Mouse (Mus musculus) stomach, embryonic 16.5 days (tissue): ENCODE data around the gene Tsx. TPM values are rescaled to one million over a fixed set of nuclear protein-coding genes. Genes with fewer than 3 reads are reported as not detected.

Experiments
- ATAC-seq: fragments of 200-750 bp; cut with Nextera tagmentation; 2 replicates; pipeline ENCODE4 v1.8.0; 2017; ENCODE audit warnings: moderate number of reproducible peaks, moderate TSS enrichment; ENCODE audit not compliant: insufficient read depth, low FRiP score
- H3K27ac ChIP-seq: fragments of 300-500 bp; sonication (generic); 2 replicates; pipeline ENCODE4 v1.5.1; 2014; ENCODE audit warnings: low read length
- H3K27me3 ChIP-seq: fragments of 300-500 bp; sonication (generic); 2 replicates; pipeline ENCODE4 v1.6.1; 2014; ENCODE audit warnings: low read length, control low read depth, mixed read lengths; ENCODE audit not compliant: control insufficient read depth, insufficient read depth
- H3K36me3 ChIP-seq: fragments of 300-500 bp; sonication (generic); 2 replicates; pipeline ENCODE4 v1.6.1; 2014; ENCODE audit warnings: low read length; ENCODE audit not compliant: control insufficient read depth, insufficient read depth
- H3K4me1 ChIP-seq: fragments of 300-500 bp; sonication (generic); 2 replicates; pipeline ENCODE4 v1.6.1; 2014; ENCODE audit warnings: low read length, control low read depth, mixed read lengths; ENCODE audit not compliant: control insufficient read depth, insufficient read depth
- H3K4me2 ChIP-seq: fragments of 300-500 bp; sonication (generic); 2 replicates; pipeline ENCODE4 v1.6.1; 2014; ENCODE audit warnings: low read depth, low read length, mixed read lengths
- H3K4me3 ChIP-seq: fragments of 300-500 bp; sonication (generic); replicated peaks from 2 replicates; pipeline ENCODE4 v1.5.1; 2014; ENCODE audit warnings: mild to moderate bottlenecking, low read length
- H3K9ac ChIP-seq: fragments of 300-500 bp; sonication (generic); 2 replicates; pipeline ENCODE4 v1.6.1; 2014; ENCODE audit warnings: low read length
- H3K9me3 ChIP-seq: fragments of 300-500 bp; sonication (generic); replicated peaks from 2 replicates; pipeline ENCODE4 v1.6.1; 2016; ENCODE audit warnings: low read length, control low read depth; ENCODE audit not compliant: control insufficient read depth
- WGBS: fragments of 180-500 bp; shearing (Covaris S2); extraction: QIAGEN DNeasy Blood & Tissue Kit; methylation state at CpG from one replicate; pipeline ENCODE4 v1.1.7; 2014; 5-methylcytosine and 5-hydroxymethylcytosine counted together
- polyA plus RNA-seq: library from polyadenylated mRNA; unstranded; fragments of >200 nt; fragmentation: Nextera tagmentation; extraction: Ambion mirVana; gene quantifications from 2 replicates; pipeline ENCODE4 v1.2.1, GENCODE M21; 2015

Tsx gene
- 0.40 and 0.49 TPM in 2 replicates for polyA plus RNA-seq

DNA sequence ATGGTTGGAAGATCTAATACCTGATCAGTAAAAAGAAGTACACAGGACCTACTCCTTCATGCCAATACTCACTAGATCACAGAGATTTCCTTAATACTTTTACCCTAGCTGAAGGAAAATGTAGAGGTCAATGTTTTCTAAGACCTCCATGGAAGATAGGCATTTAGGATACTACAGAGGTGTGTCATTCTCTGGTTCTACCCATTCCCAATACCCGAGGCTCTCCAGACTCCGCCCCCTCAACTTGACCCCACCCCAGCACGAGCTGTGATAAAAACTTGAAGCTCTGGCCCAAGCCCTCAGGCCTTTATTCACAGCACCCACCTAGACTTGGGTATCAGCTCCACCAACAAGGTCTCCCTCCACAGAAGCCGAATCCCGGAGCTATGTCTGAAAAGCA, at the start of gene Tsx:
Gene Tsx (plus strand): TSS at position 301 of the 400 bp plus-strand sequence.
- no peak within 1 kb of the TSS for H3K9ac ChIP-seq
- H3K4me2 ChIP-seq: no peak within 1 kb of the TSS
- H3K27ac ChIP-seq: no peak within 1 kb of the TSS
- H3K27me3 ChIP-seq: peaks cover 18% of the 10 kb centered on the region; the same call in 1 of the 2 replicates
- H3K36me3 ChIP-seq: no peaks in the 10 kb centered on the region
- H3K9me3 ChIP-seq: no peaks in the 10 kb centered on the region
- H3K4me1 ChIP-seq: no peaks in the 10 kb centered on the region
- no peak within 1 kb of the TSS for H3K4me3 ChIP-seq
- 74% methylated on average over 5 of the region's 5 CpGs for WGBS
- ATAC-seq: no peak

GRCm38 (mm10) chrX:103366201-103366600, 48.1 kb upstream of the Tsx start:
- WGBS: 45% methylated on average over 5 of the region's 5 CpGs
- H3K4me3 ChIP-seq: no peak overlapping the region
- no peaks in the 10 kb centered on the region for H3K36me3 ChIP-seq
- no peak for ATAC-seq
- no peaks in the 10 kb centered on the region for H3K27me3 ChIP-seq
- H3K4me2 ChIP-seq: no peak overlapping the region
- H3K9ac ChIP-seq: no peak overlapping the region
- H3K4me1 ChIP-seq: no peaks in the 10 kb centered on the region
- H3K9me3 ChIP-seq: no peaks in the 10 kb centered on the region
- no peak overlapping the region for H3K27ac ChIP-seq

DNA sequence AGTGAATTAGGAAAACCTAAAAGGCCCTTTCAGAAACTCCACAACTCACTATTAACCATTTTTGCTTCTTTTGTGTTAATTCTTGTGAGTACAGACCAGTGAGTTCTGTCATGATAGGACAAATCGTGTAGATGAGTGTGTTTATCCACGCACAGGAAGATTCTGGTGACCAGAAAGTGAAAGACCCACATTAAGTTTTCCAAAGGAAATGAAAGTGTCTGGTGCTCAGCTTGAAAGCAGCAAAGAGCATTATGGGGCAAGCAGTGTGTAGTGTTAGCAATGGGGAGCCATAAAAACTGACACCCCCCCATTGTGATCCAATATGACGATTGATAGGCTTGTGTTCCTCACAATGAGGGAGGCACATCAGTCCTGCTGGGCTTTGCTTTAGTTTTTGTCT, 45.6 kb upstream of the Tsx start:
- H3K36me3 ChIP-seq: no peaks in the 10 kb centered on the region
- no peak for ATAC-seq
- no peaks in the 10 kb centered on the region for H3K9me3 ChIP-seq
- H3K4me2 ChIP-seq: no peak overlapping the region
- whole genome bisulfite sequencing: 75% methylated on average over 3 of the region's 3 CpGs
- peaks cover 3% of the 10 kb centered on the region; the same call in 1 of the 2 replicates for H3K27me3 ChIP-seq
- no peak overlapping the region for H3K27ac ChIP-seq
- no peak overlapping the region for H3K9ac ChIP-seq
- no peaks in the 10 kb centered on the region for H3K4me1 ChIP-seq
- no peak overlapping the region for H3K4me3 ChIP-seq

GRCm38 (mm10) chrX:103371221-103371620, 43.0 kb upstream of the Tsx start:
- H3K4me1 ChIP-seq: no peaks in the 10 kb centered on the region
- 67% methylated on average over 2 of the region's 2 CpGs for WGBS
- H3K9ac ChIP-seq: no peak overlapping the region
- H3K9me3 ChIP-seq: no peaks in the 10 kb centered on the region
- no peak overlapping the region for H3K27ac ChIP-seq
- ATAC-seq: no peak
- H3K4me2 ChIP-seq: no peak overlapping the region
- peaks cover 3% of the 10 kb centered on the region; the same call in 1 of the 2 replicates for H3K27me3 ChIP-seq
- no peaks in the 10 kb centered on the region for H3K36me3 ChIP-seq
- H3K4me3 ChIP-seq: no peak overlapping the region

DNA sequence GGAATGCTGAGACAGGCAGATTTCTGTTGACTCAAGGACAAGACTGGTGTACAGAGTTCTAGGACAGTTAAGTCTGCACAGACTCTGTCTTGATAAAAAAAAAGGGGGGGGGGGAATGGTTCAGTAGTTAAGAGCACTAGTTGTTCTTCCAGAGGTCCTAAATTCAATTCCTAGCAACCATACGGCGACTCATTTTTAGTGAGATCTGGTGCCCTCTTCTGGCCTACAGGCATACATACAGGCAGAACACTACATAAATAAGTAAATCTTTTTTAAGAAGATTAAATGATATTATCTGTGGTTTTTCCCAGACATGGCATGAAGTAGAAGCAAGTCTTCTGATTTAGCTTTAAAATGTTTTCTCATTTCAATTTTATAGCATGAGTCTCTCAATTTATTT, 42.6 kb upstream of the Tsx start:
- 44% methylated on average over 2 of the region's 2 CpGs for WGBS
- H3K9me3 ChIP-seq: no peaks in the 10 kb centered on the region
- H3K27ac ChIP-seq: no peak overlapping the region
- peaks cover 3% of the 10 kb centered on the region; the same call in 1 of the 2 replicates for H3K27me3 ChIP-seq
- no peak overlapping the region for H3K9ac ChIP-seq
- no peaks in the 10 kb centered on the region for H3K4me1 ChIP-seq
- H3K4me2 ChIP-seq: no peak overlapping the region
- no peak overlapping the region for H3K4me3 ChIP-seq
- ATAC-seq: no peak
- H3K36me3 ChIP-seq: no peaks in the 10 kb centered on the region

- Histone ChIP-seq H3K36me3 (no peaks in the 10 kb centered on the region), H3K27me3 (peaks cover 3% of the 10 kb centered on the region; the same call in 1 of the 2 replicates), H3K9me3 (no peaks in the 10 kb centered on the region), H3K4me1 (no peaks in the 10 kb centered on the region), H3K4me3 (no peak overlapping the region), H3K9ac (no peak overlapping the region), H3K4me2 (no peak overlapping the region), H3K27ac (no peak overlapping the region)
- ATAC-seq: no peak
- 61% methylated on average over 5 of the region's 5 CpGs for WGBS
Observed at GRCm38 (mm10) chrX:103374250-103374649, 40.0 kb upstream of the Tsx start.

DNA sequence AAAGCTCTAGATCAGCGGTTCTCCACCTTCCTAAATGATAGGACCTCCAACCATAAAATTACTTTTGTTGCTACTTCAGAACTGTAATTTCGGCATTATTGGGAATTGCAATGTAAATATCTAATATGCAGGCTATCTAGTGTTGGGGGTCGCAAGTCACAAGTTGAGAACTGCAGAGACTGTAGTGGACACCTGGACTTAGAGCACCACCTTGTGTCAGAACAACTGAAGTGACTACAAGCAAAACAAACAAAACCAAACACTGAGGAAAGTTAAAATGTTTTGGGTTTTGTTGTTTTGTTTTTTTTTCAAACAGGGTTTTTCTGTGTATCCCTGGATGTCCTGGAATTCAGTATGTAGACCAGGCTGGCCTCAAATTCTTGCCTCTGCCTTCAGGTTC, 29.7 kb upstream of the Tsx start:
- 78% methylated on average over 3 of the region's 3 CpGs for WGBS
- Histone ChIP-seq H3K4me3 (no peak overlapping the region), H3K9ac (no peak overlapping the region), H3K27ac (no peak overlapping the region), H3K4me2 (no peak overlapping the region), H3K36me3 (no peaks in the 10 kb centered on the region), H3K27me3 (peaks cover 2% of the 10 kb centered on the region; the same call in 1 of the 2 replicates), H3K4me1 (no peaks in the 10 kb centered on the region), H3K9me3 (no peaks in the 10 kb centered on the region)
- no peak for ATAC-seq

DNA sequence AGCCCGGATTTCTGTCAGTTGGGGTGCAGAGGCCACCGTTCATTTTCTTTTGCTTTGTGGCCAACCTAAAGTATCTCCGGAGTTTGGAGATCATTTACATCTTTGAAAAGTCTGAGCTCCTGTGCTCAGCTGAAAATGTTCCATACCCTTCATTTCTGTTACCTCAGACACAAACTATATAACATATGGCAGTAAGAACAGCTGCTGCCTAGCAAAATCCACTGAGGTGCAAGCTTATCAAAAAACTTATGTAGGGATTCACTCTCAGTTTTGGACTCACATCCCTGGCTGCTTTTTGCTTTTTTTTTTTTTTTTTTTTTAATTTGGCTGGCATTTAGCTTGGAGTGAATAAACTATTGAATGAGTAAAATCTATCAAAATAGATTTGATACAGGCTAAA, 26.1 kb upstream of the Tsx start:
- H3K4me3 ChIP-seq: no peak overlapping the region
- no peaks in the 10 kb centered on the region for H3K36me3 ChIP-seq
- H3K9me3 ChIP-seq: no peaks in the 10 kb centered on the region
- 76% methylated on average over 3 of the region's 3 CpGs for WGBS
- H3K4me1 ChIP-seq: no peaks in the 10 kb centered on the region
- no peak for ATAC-seq
- no peak overlapping the region for H3K9ac ChIP-seq
- no peak overlapping the region for H3K27ac ChIP-seq
- H3K27me3 ChIP-seq: peaks cover 7% of the 10 kb centered on the region; the same call in 1 of the 2 replicates
- H3K4me2 ChIP-seq: no peak overlapping the region

DNA sequence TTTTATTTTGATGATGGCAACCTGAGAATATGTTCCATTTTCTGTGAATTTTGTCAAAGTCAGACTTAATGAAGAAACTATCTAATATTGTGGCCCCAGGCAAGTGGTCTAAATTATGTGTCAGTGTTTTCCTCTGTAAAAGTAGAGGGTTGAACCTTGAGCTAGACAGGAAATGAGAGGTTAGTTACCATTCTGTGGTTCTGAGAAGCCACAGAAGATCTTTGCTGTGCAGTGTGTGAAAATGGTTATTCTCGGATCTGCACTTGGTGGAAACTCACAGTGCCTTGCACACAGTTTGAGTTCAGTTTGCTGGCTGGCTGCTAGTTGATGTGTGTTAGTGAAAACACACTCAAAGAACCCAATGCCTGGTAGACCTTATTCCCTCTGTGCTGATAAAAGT, 20.4 kb upstream of the Tsx start:
- H3K4me2 ChIP-seq: no peak overlapping the region
- peaks cover 13% of the 10 kb centered on the region; the same call in 1 of the 2 replicates for H3K27me3 ChIP-seq
- H3K36me3 ChIP-seq: no peaks in the 10 kb centered on the region
- WGBS: 52% methylated on average over 1 of the region's 1 CpGs
- no peak for ATAC-seq
- no peak overlapping the region for H3K9ac ChIP-seq
- no peak overlapping the region for H3K4me3 ChIP-seq
- H3K4me1 ChIP-seq: no peaks in the 10 kb centered on the region
- H3K9me3 ChIP-seq: no peaks in the 10 kb centered on the region
- H3K27ac ChIP-seq: no peak overlapping the region

- H3K36me3 ChIP-seq: no peaks in the 10 kb centered on the region
- H3K4me1 ChIP-seq: no peaks in the 10 kb centered on the region
- WGBS: 40% methylated on average over 10 of the region's 13 CpGs
- H3K27ac ChIP-seq: no peak overlapping the region
- no peak overlapping the region for H3K9ac ChIP-seq
- H3K9me3 ChIP-seq: no peaks in the 10 kb centered on the region
- no peak for ATAC-seq
- H3K27me3 ChIP-seq: no peaks in the 10 kb centered on the region; the same call in 1 of the 2 replicates
- H3K4me2 ChIP-seq: no peak overlapping the region
- no peak overlapping the region for H3K4me3 ChIP-seq
Observed at GRCm38 (mm10) chrX:103405021-103405420, 9.2 kb upstream of the Tsx start.
